Comparison of ENCODE assay signal across 8 mouse cellular contexts in genomic region chr12:69682065-69682787, GRCm38 (mm10). TPM values are rescaled to one million over a fixed set of nuclear protein-coding genes. Genes with fewer than 3 reads are reported as not detected.
DNase-seq lines count a peak whose midpoint lies in the region; ATAC-seq and TF ChIP-seq lines count a peak whose summit lies in the region.

No protein-coding gene starts in this region.

- peak overlapping the region; percentile 96 for H3K27ac ChIP-seq in embryonic facial prominence, embryonic 12.5 days
- peak overlapping the region; percentile 85 for H3K27ac ChIP-seq in kidney, adult 2 months (ENCODE audit: insufficient read depth, low read depth, low read length)
- H3K27ac ChIP-seq in limb, embryonic 14.5 days (replicated peaks; ENCODE audit: low read depth, low read length): peak overlapping the region; percentile 97
- peak overlapping the region; percentile 98 for H3K27ac ChIP-seq in midbrain, embryonic 16.5 days (ENCODE audit: low read length)

- peak; percentile 68 for DNase-seq in 416B (ENCODE audit: low read depth)
- peak; percentile 90 to 94 for DNase-seq in adrenal gland, postnatal 36 days
- DNase-seq in heart, adult 18-20 months: peak; percentile 92
- peak; percentile 90 for DNase-seq in kidney, adult 2 months
- DNase-seq in limb, embryonic 14.5 days (ENCODE audit: low spot score): peak; percentile 85
- peak; percentile 79 to 88 for DNase-seq in spleen, postnatal 10 days (ENCODE audit: low spot score in 2 of 2)

- WGBS in embryonic facial prominence, embryonic 12.5 days: 2% methylated on average over 46 of the region's 54 CpGs
- 1% methylated on average over 54 of the region's 54 CpGs for WGBS in kidney, adult 2 months
- under 1% methylated on average over 49 of the region's 54 CpGs for WGBS in limb, embryonic 14.5 days
- WGBS in midbrain, embryonic 16.5 days: under 1% methylated on average over 33 of the region's 54 CpGs

- no peaks in the 10 kb centered on the region for H3K36me3 ChIP-seq in embryonic facial prominence, embryonic 12.5 days
- no peaks in the 10 kb centered on the region for H3K36me3 ChIP-seq in kidney, adult 2 months (ENCODE audit: control insufficient read depth, insufficient read depth, low read length)
- no peaks in the 10 kb centered on the region for H3K36me3 ChIP-seq in limb, embryonic 14.5 days (ENCODE audit: control insufficient read depth, insufficient read depth, low read length)
- no peaks in the 10 kb centered on the region for H3K36me3 ChIP-seq in midbrain, embryonic 16.5 days (ENCODE audit: control insufficient read depth, insufficient read depth, low read length)

- no peak for TF ChIP-seq CTCF in kidney, adult 2 months (conservative IDR thresholded peaks at IDR 0.05; ENCODE audit: insufficient read depth, insufficient read length, low read depth, low read length)

- H3K27me3 ChIP-seq in embryonic facial prominence, embryonic 12.5 days: no peaks in the 10 kb centered on the region
- no peaks in the 10 kb centered on the region for H3K27me3 ChIP-seq in kidney, adult 2 months (replicated peaks; ENCODE audit: control insufficient read depth, insufficient read depth, low read length)
- no peaks in the 10 kb centered on the region for H3K27me3 ChIP-seq in limb, embryonic 14.5 days (ENCODE audit: control insufficient read depth, insufficient read depth, low read length)
- H3K27me3 ChIP-seq in midbrain, embryonic 16.5 days (ENCODE audit: control insufficient read depth, insufficient read depth, low read depth, low read length): no peaks in the 10 kb centered on the region

- peak overlapping the region; percentile 95 for H3K4me3 ChIP-seq in embryonic facial prominence, embryonic 12.5 days
- peak overlapping the region; percentile 77 for H3K4me3 ChIP-seq in kidney, adult 2 months (ENCODE audit: insufficient read depth, low read depth, low read length)
- H3K4me3 ChIP-seq in limb, embryonic 14.5 days (replicated peaks; ENCODE audit: low read length): peak overlapping the region; percentile 96
- H3K4me3 ChIP-seq in midbrain, embryonic 16.5 days (ENCODE audit: low read depth, low read length): peak overlapping the region; percentile 97

- H3K9ac ChIP-seq in embryonic facial prominence, embryonic 12.5 days: peak overlapping the region; percentile 96
- H3K9ac ChIP-seq in limb, embryonic 14.5 days (ENCODE audit: low read depth, low read length, severe bottlenecking): peak overlapping the region; percentile 96
- peak overlapping the region; percentile 97 for H3K9ac ChIP-seq in midbrain, embryonic 16.5 days (ENCODE audit: low read depth, low read length)

- peak; percentile 87 for ATAC-seq in embryonic facial prominence, embryonic 12.5 days (ENCODE audit: insufficient number of reproducible peaks, insufficient read depth, low FRiP score, low TSS enrichment)
- peak; percentile 88 for ATAC-seq in limb, embryonic 14.5 days (ENCODE audit: low FRiP score, low read depth)
- ATAC-seq in midbrain, embryonic 16.5 days: peak; percentile 93

- no peaks in the 10 kb centered on the region for H3K9me3 ChIP-seq in embryonic facial prominence, embryonic 12.5 days
- H3K9me3 ChIP-seq in limb, embryonic 14.5 days (ENCODE audit: control insufficient read depth, low read length): no peaks in the 10 kb centered on the region
- H3K9me3 ChIP-seq in midbrain, embryonic 16.5 days (replicated peaks; ENCODE audit: control insufficient read depth, low read length, poor library complexity, severe bottlenecking): no peaks in the 10 kb centered on the region

- no peak for TF ChIP-seq POLR2A in kidney, adult 2 months (IDR thresholded peaks at IDR 0.05; ENCODE audit: low read depth, low read length)
- TF ChIP-seq POLR2A in limb, embryonic 14.5 days (IDR thresholded peaks at IDR 0.05; ENCODE audit: borderline replicate concordance, extremely low read depth, insufficient read depth, insufficient read length): 0 out of 2 replicates have a peak, but pooled peaks have one; percentile 48

- H3K4me2 ChIP-seq in embryonic facial prominence, embryonic 12.5 days (replicated peaks): peak overlapping the region; percentile 80
- H3K4me2 ChIP-seq in limb, embryonic 14.5 days (replicated peaks; ENCODE audit: low read depth, low read length, severe bottlenecking): peak overlapping the region; percentile 78
- H3K4me2 ChIP-seq in midbrain, embryonic 16.5 days (ENCODE audit: low read length): peak overlapping the region; percentile 63

- peaks cover 10% of the 10 kb centered on the region for H3K4me1 ChIP-seq in embryonic facial prominence, embryonic 12.5 days
- peaks cover 5% of the 10 kb centered on the region; the same call in 1 of the 2 replicates for H3K4me1 ChIP-seq in kidney, adult 2 months (ENCODE audit: control insufficient read depth, insufficient read depth, low read length)
- H3K4me1 ChIP-seq in limb, embryonic 14.5 days (ENCODE audit: control insufficient read depth, insufficient read depth, low read length): peaks cover 23% of the 10 kb centered on the region
- peaks cover 13% of the 10 kb centered on the region for H3K4me1 ChIP-seq in midbrain, embryonic 16.5 days (ENCODE audit: control insufficient read depth, insufficient read depth, low read length)

RNA-seq across cellular contexts. Expression of gene Sos2, which starts 0.6 kb away (rescaled TPM):
- total RNA-seq in adrenal gland, postnatal 36 days (2021): 10 to 100 TPM; 41.7 to 46.9 TPM
- polyA plus RNA-seq in embryonic facial prominence, embryonic 12.5 days (2016; fragmentation: Nextera tagmentation; extraction: Ambion mirVana): 11.0 and 13.9 TPM in 2 replicates
- 10 to 100 TPM; 34.9 to 41.0 TPM for total RNA-seq in heart, adult 18-20 months (2021)
- polyA plus RNA-seq in kidney, adult 2 months (2012; rRNA removed): 28.5 and 28.8 TPM in 2 replicates
- 34.4 and 37.1 TPM in 2 replicates for polyA plus RNA-seq in limb, embryonic 14.5 days (2012; rRNA removed)
- 13.3 and 13.5 TPM in 2 replicates for polyA plus RNA-seq in limb, embryonic 14.5 days (2014; fragmentation: Nextera tagmentation; extraction: Ambion mirVana)
- polyA plus RNA-seq in midbrain, embryonic 16.5 days (2015; fragmentation: Nextera tagmentation; extraction: Ambion mirVana): 12.9 and 14.2 TPM in 2 replicates

RNA-seq across cellular contexts. Expression of gene L2hgdh, which starts 42.4 kb away (rescaled TPM):
- 10 to 100 TPM; 22.7 to 26.4 TPM for total RNA-seq in adrenal gland, postnatal 36 days (2021)
- polyA plus RNA-seq in embryonic facial prominence, embryonic 12.5 days (2016; fragmentation: Nextera tagmentation; extraction: Ambion mirVana): 19.7 and 21.2 TPM in 2 replicates
- 10 to 100 TPM; 44.2 to 48.3 TPM for total RNA-seq in heart, adult 18-20 months (2021)
- 27.2 and 35.5 TPM in 2 replicates for polyA plus RNA-seq in kidney, adult 2 months (2012; rRNA removed)
- polyA plus RNA-seq in limb, embryonic 14.5 days (2012; rRNA removed): 14.7 and 14.9 TPM in 2 replicates
- 14.5 and 17.4 TPM in 2 replicates for polyA plus RNA-seq in limb, embryonic 14.5 days (2014; fragmentation: Nextera tagmentation; extraction: Ambion mirVana)
- polyA plus RNA-seq in midbrain, embryonic 16.5 days (2015; fragmentation: Nextera tagmentation; extraction: Ambion mirVana): 14.6 and 15.6 TPM in 2 replicates

RNA-seq across cellular contexts. Expression of gene Atp5s, which starts 42.5 kb away (rescaled TPM):
- 10 to 100 TPM; 13.6 to 20.9 TPM for total RNA-seq in adrenal gland, postnatal 36 days (2021)
- polyA plus RNA-seq in embryonic facial prominence, embryonic 12.5 days (2016; fragmentation: Nextera tagmentation; extraction: Ambion mirVana): 24.3 and 28.4 TPM in 2 replicates
- 10 to 100 TPM; 35.1 to 40.5 TPM for total RNA-seq in heart, adult 18-20 months (2021)
- 18.6 and 20.2 TPM in 2 replicates for polyA plus RNA-seq in kidney, adult 2 months (2012; rRNA removed)
- polyA plus RNA-seq in limb, embryonic 14.5 days (2012; rRNA removed): 26.1 and 29.4 TPM in 2 replicates
- polyA plus RNA-seq in limb, embryonic 14.5 days (2014; fragmentation: Nextera tagmentation; extraction: Ambion mirVana): 30.8 and 36.1 TPM in 2 replicates
- 35.9 and 41.6 TPM in 2 replicates for polyA plus RNA-seq in midbrain, embryonic 16.5 days (2015; fragmentation: Nextera tagmentation; extraction: Ambion mirVana)

Comparison
In these comparisons a context has a peak if more than half of its experiments do, and no peak if none do; other contexts are left out.
1. Peak in every context shown above with its lines: DNase-seq, ATAC-seq, H3K4me3 ChIP-seq and H3K27ac ChIP-seq.